29 mouse cellular contexts compared by ENCODE assay signal in the genomic region with DNA sequence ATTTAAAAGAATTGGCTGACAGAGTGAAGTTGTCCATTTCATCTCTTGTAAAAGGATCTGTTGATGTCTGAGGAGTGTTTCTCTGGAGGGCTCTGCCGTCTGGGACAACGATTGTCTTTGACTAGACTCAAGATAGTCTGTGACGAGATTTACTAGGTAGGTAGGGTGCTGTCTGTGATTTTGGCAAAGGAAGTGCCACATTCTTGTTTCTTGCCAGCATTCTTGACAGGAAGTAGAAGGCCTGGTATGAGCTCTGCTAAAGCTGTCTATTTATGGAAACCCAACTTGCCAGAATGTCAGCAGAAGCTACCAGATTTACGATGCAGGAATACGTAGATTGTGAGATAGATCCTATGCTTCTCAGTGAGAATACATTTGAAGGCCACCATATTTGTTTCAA. TPM values are rescaled to one million over a fixed set of nuclear protein-coding genes. Genes with fewer than 3 reads are reported as not detected.
DNase-seq lines count a peak whose midpoint lies in the region; ATAC-seq and TF ChIP-seq lines count a peak whose summit lies in the region.
"Had no signal": no experiment of that assay in that cellular context is flagged by ENCODE, and none has a peak within 500 bp of the region (broad histone marks: within the 10 kb centered on the region; RNA-seq: fewer than 3 reads in every experiment).

No protein-coding gene starts in this region.

- no peak overlapping the region for H3K27ac ChIP-seq in forebrain, postnatal 0 days (ENCODE audit: low read depth, low read length)
- H3K27ac ChIP-seq in forebrain, embryonic 12.5 days, result no peak overlapping the region
- no peak overlapping the region for H3K27ac ChIP-seq in heart, embryonic 10.5 days
- H3K27ac ChIP-seq: embryonic facial prominence, embryonic 13.5 days; embryonic facial prominence, embryonic 15.5 days; forebrain, embryonic 10.5 days; forebrain, embryonic 13.5 days; forebrain, embryonic 15.5 days had no signal

- peak; percentile 6 for DNase-seq in forebrain, postnatal 0 days
- DNase-seq in heart, adult 9 months (ENCODE audit: low spot score in 2 of 2), result peak; percentile 22 to 47
- no peak for DNase-seq in heart, embryonic 10.5 days (ENCODE audit: low spot score)
- DNase-seq in lung, postnatal 36 days, result peak; percentile 8
- DNase-seq in lung, postnatal 10 days, result no peak
- DNase-seq in gastrocnemius, adult 8-10 months (ENCODE audit: low spot score in 2 of 2), result no peak
- DNase-seq: adrenal gland, adult 8-10 months; adrenal gland, postnatal 14 days; adrenal gland, postnatal 36 days; B cell, adult 2 months; cerebellum, adult 11 months; cerebellum, adult 18-20 months; cerebellum, adult 8-10 months; cerebellum, adult 9-11 months; cerebellum, postnatal 14 days; cerebellum, postnatal 36 days; embryo, embryonic 11 days had no signal

- no peak overlapping the region for H3K4me3 ChIP-seq in forebrain, postnatal 0 days (ENCODE audit: low read depth, low read length)
- no peak overlapping the region for H3K4me3 ChIP-seq in forebrain, embryonic 12.5 days (replicated peaks)
- no peak overlapping the region for H3K4me3 ChIP-seq in heart, embryonic 10.5 days
- H3K4me3 ChIP-seq: embryonic facial prominence, embryonic 13.5 days; embryonic facial prominence, embryonic 15.5 days; erythroblast, embryonic 14.5 days; forebrain, embryonic 10.5 days; forebrain, embryonic 13.5 days; forebrain, embryonic 15.5 days had no signal

- no peak overlapping the region for H3K9ac ChIP-seq in forebrain, postnatal 0 days
- no peak overlapping the region for H3K9ac ChIP-seq in forebrain, embryonic 12.5 days
- H3K9ac ChIP-seq: embryonic facial prominence, embryonic 13.5 days; embryonic facial prominence, embryonic 15.5 days; forebrain, embryonic 13.5 days; forebrain, embryonic 15.5 days had no signal

- no peaks in the 10 kb centered on the region for H3K27me3 ChIP-seq in forebrain, postnatal 0 days (ENCODE audit: insufficient read depth, low read length)
- H3K27me3 ChIP-seq in forebrain, embryonic 12.5 days, result no peaks in the 10 kb centered on the region
- H3K27me3 ChIP-seq in heart, embryonic 10.5 days (ENCODE audit: insufficient read depth, poor library complexity, severe bottlenecking), result no peaks in the 10 kb centered on the region
- H3K27me3 ChIP-seq: CH12.LX; embryonic facial prominence, embryonic 13.5 days; embryonic facial prominence, embryonic 15.5 days; forebrain, embryonic 13.5 days; forebrain, embryonic 15.5 days had no signal

- H3K4me1 ChIP-seq in forebrain, postnatal 0 days (ENCODE audit: insufficient read depth), result no peaks in the 10 kb centered on the region
- H3K4me1 ChIP-seq in forebrain, embryonic 12.5 days, result no peaks in the 10 kb centered on the region
- H3K4me1 ChIP-seq in heart, embryonic 10.5 days, result no peaks in the 10 kb centered on the region
- H3K4me1 ChIP-seq: embryonic facial prominence, embryonic 13.5 days; embryonic facial prominence, embryonic 15.5 days; forebrain, embryonic 10.5 days; forebrain, embryonic 13.5 days; forebrain, embryonic 15.5 days had no signal

- TF ChIP-seq CTCF in forebrain, postnatal 0 days (IDR thresholded peaks at IDR 0.05; ENCODE audit: low read depth), result no peak

- H3K4me2 ChIP-seq in forebrain, postnatal 0 days (ENCODE audit: low read depth), result no peak overlapping the region
- no peak overlapping the region for H3K4me2 ChIP-seq in forebrain, embryonic 12.5 days
- H3K4me2 ChIP-seq: embryonic facial prominence, embryonic 13.5 days; embryonic facial prominence, embryonic 15.5 days; forebrain, embryonic 13.5 days; forebrain, embryonic 15.5 days had no signal

- WGBS in forebrain, postnatal 0 days, result 69% methylated on average over 5 of the region's 5 CpGs
- 89% methylated on average over 5 of the region's 5 CpGs for WGBS in forebrain, embryonic 12.5 days
- WGBS in heart, embryonic 10.5 days, result 73% methylated on average over 5 of the region's 5 CpGs

- H3K9me3 ChIP-seq in forebrain, postnatal 0 days (ENCODE audit: low read length), result no peaks in the 10 kb centered on the region
- no peaks in the 10 kb centered on the region for H3K9me3 ChIP-seq in forebrain, embryonic 12.5 days
- H3K9me3 ChIP-seq in heart, embryonic 10.5 days, result no peaks in the 10 kb centered on the region
- H3K9me3 ChIP-seq: embryonic facial prominence, embryonic 13.5 days; embryonic facial prominence, embryonic 15.5 days; forebrain, embryonic 10.5 days; forebrain, embryonic 13.5 days; forebrain, embryonic 15.5 days; G1E had no signal

- peak; percentile 47 for ATAC-seq in forebrain, postnatal 0 days
- ATAC-seq in forebrain, embryonic 12.5 days (ENCODE audit: low FRiP score), result no peak
- ATAC-seq: activated CD4-positive, CD25-positive, alpha-beta regulatory T cell, adult 4 months; CD4-positive, CD25-positive, alpha-beta regulatory T cell, adult 4 months; forebrain, embryonic 13.5 days; forebrain, embryonic 15.5 days; Patski had no signal

- H3K36me3 ChIP-seq in forebrain, postnatal 0 days (ENCODE audit: insufficient read depth), result no peaks in the 10 kb centered on the region
- H3K36me3 ChIP-seq in forebrain, embryonic 12.5 days (replicated peaks), result no peaks in the 10 kb centered on the region
- peaks cover 12% of the 10 kb centered on the region; the same call in 1 of the 2 replicates for H3K36me3 ChIP-seq in heart, embryonic 10.5 days
- H3K36me3 ChIP-seq: embryonic facial prominence, embryonic 13.5 days; embryonic facial prominence, embryonic 15.5 days; forebrain, embryonic 10.5 days; forebrain, embryonic 15.5 days had no signal

RNA-seq across cellular contexts. Expression of a gene that starts 16.7 kb away (rescaled TPM):
- 12.5 and 14.1 TPM in 2 replicates for total RNA-seq in forebrain, postnatal 0 days (2014; rRNA removed)
- 3.9 and 6.1 TPM in 2 replicates for polyA plus RNA-seq in forebrain, postnatal 0 days (2015; fragmentation: Nextera tagmentation; extraction: Ambion mirVana)
- polyA plus RNA-seq in forebrain, embryonic 12.5 days (2016; fragmentation: Nextera tagmentation; extraction: Ambion mirVana), result 10.3 and 11.0 TPM in 2 replicates
- 37.7 and 52.7 TPM in 2 replicates for polyA plus RNA-seq in heart, embryonic 10.5 days (2016; fragmentation: Nextera tagmentation; extraction: Ambion mirVana)
- total RNA-seq in gastrocnemius, adult 8-10 months (2022), result 10 to 100 TPM in 2 of 4 experiments, 1 to 10 TPM in 2; 9.7 to 11.1 (median 10.4) TPM
- polyA plus RNA-seq: erythroblast, embryonic 14.5 days; Patski had no signal

RNA-seq across cellular contexts. Expression of a gene that starts 34.6 kb away (rescaled TPM):
- total RNA-seq in forebrain, postnatal 0 days (2014; rRNA removed), result 11.6 and 16.2 TPM in 2 replicates
- 11.4 and 11.7 TPM in 2 replicates for polyA plus RNA-seq in forebrain, postnatal 0 days (2015; fragmentation: Nextera tagmentation; extraction: Ambion mirVana)
- polyA plus RNA-seq in forebrain, embryonic 12.5 days (2016; fragmentation: Nextera tagmentation; extraction: Ambion mirVana), result 9.0 and 9.4 TPM in 2 replicates
- 56.5 and 68.8 TPM in 2 replicates for polyA plus RNA-seq in heart, embryonic 10.5 days (2016; fragmentation: Nextera tagmentation; extraction: Ambion mirVana)
- 1 to 10 TPM; 1.7 to 3.3 (median 2.2) TPM for total RNA-seq in gastrocnemius, adult 8-10 months (2022)
- polyA plus RNA-seq: erythroblast, embryonic 14.5 days had no signal

Comparison
In these comparisons a context has a peak if more than half of its experiments do, and no peak if none do; other contexts are left out.
1. DNase-seq: peak in forebrain, postnatal 0 days (single experiment), heart, adult 9 months (2 of 2) and lung, postnatal 36 days (single experiment); none in heart, embryonic 10.5 days (single experiment), lung, postnatal 10 days (single experiment) and gastrocnemius, adult 8-10 months (0 of 2).